In genomic region chr3:153707687-153708086, GRCm38 (mm10) we compare ENCODE assay signal across 20 mouse cellular contexts. TPM values are rescaled to one million over a fixed set of nuclear protein-coding genes. Genes with fewer than 3 reads are reported as not detected.
DNase-seq lines count a peak whose midpoint lies in the region; ATAC-seq and TF ChIP-seq lines count a peak whose summit lies in the region.
"Had no signal": no experiment of that assay in that cellular context is flagged by ENCODE, and none has a peak within 500 bp of the region (broad histone marks: within the 10 kb centered on the region; RNA-seq: fewer than 3 reads in every experiment).

No protein-coding gene starts in this region.

- H3K4me2 ChIP-seq in kidney, postnatal 0 days (ENCODE audit: low read length): no peak overlapping the region
- H3K4me2 ChIP-seq in kidney, embryonic 14.5 days (replicated peaks; ENCODE audit: low read depth, low read length): no peak overlapping the region
- no peak overlapping the region for H3K4me2 ChIP-seq in lung, embryonic 14.5 days
- H3K4me2 ChIP-seq: embryonic facial prominence, embryonic 15.5 days; neural tube, embryonic 15.5 days had no signal

- DNase-seq in cerebellum, adult 2 months: no peak
- no peak for DNase-seq in cerebellum, adult 9-11 months
- no peak for DNase-seq in kidney, postnatal 0 days (ENCODE audit: low spot score)
- DNase-seq in lung, embryonic 14.5 days: no peak
- DNase-seq in lung, postnatal 10 days: no peak
- no peak for DNase-seq in urinary bladder, adult 2 months (ENCODE audit: low spot score)
- DNase-seq: adrenal gland, postnatal 36 days; cerebellum, adult 18-20 months; gastrocnemius, postnatal 10 days; kidney, adult 18-20 months; kidney, postnatal 25 days had no signal

- TF ChIP-seq POLR2A in cerebellum, adult 2 months (IDR thresholded peaks at IDR 0.05; ENCODE audit: borderline replicate concordance, insufficient read depth, low read length): no peak

- H3K27ac ChIP-seq in cerebellum, adult 2 months (ENCODE audit: insufficient read depth, low read length): no peak overlapping the region
- no peak overlapping the region for H3K27ac ChIP-seq in kidney, postnatal 0 days
- no peak overlapping the region for H3K27ac ChIP-seq in kidney, embryonic 14.5 days (ENCODE audit: low read depth, low read length)
- H3K27ac ChIP-seq in lung, embryonic 14.5 days (ENCODE audit: low read depth): no peak overlapping the region
- H3K27ac ChIP-seq: embryonic facial prominence, embryonic 15.5 days; hindbrain, embryonic 10.5 days; macrophage; midbrain, embryonic 10.5 days; neural tube, embryonic 15.5 days had no signal

- no peaks in the 10 kb centered on the region for H3K36me3 ChIP-seq in kidney, postnatal 0 days (ENCODE audit: insufficient read depth, low read length)
- H3K36me3 ChIP-seq in kidney, embryonic 14.5 days (ENCODE audit: control insufficient read depth, insufficient read depth, low read length): no peaks in the 10 kb centered on the region
- H3K36me3 ChIP-seq in lung, embryonic 14.5 days (ENCODE audit: insufficient read depth): no peaks in the 10 kb centered on the region
- H3K36me3 ChIP-seq: embryonic facial prominence, embryonic 15.5 days; hindbrain, embryonic 10.5 days; midbrain, embryonic 10.5 days; neural tube, embryonic 15.5 days had no signal

- peaks cover 14% of the 10 kb centered on the region for H3K4me1 ChIP-seq in cerebellum, adult 2 months (ENCODE audit: control insufficient read depth, insufficient read depth, low read length)
- peaks cover 13% of the 10 kb centered on the region; the same call in 1 of the 2 replicates for H3K4me1 ChIP-seq in kidney, postnatal 0 days (replicated peaks; ENCODE audit: insufficient read depth, low read length)
- H3K4me1 ChIP-seq in kidney, embryonic 14.5 days (ENCODE audit: control insufficient read depth, insufficient read depth, low read length): peaks cover 27% of the 10 kb centered on the region
- no peaks in the 10 kb centered on the region for H3K4me1 ChIP-seq in lung, embryonic 14.5 days (ENCODE audit: insufficient read depth)

- no peaks in the 10 kb centered on the region for H3K9me3 ChIP-seq in kidney, postnatal 0 days (replicated peaks; ENCODE audit: low read length)
- no peaks in the 10 kb centered on the region for H3K9me3 ChIP-seq in kidney, embryonic 14.5 days (ENCODE audit: control insufficient read depth, low read length)
- no peaks in the 10 kb centered on the region for H3K9me3 ChIP-seq in lung, embryonic 14.5 days (ENCODE audit: low read depth, low read length)
- H3K9me3 ChIP-seq: embryonic facial prominence, embryonic 15.5 days; heart, embryonic 10.5 days; hindbrain, embryonic 10.5 days; midbrain, embryonic 10.5 days; neural tube, embryonic 15.5 days had no signal

- no peaks in the 10 kb centered on the region for H3K27me3 ChIP-seq in cerebellum, adult 2 months (ENCODE audit: control insufficient read depth, insufficient read depth, low read length)
- no peaks in the 10 kb centered on the region for H3K27me3 ChIP-seq in kidney, postnatal 0 days (ENCODE audit: insufficient read depth, low read length)
- no peaks in the 10 kb centered on the region for H3K27me3 ChIP-seq in kidney, embryonic 14.5 days (ENCODE audit: control insufficient read depth, insufficient read depth, low read length)
- no peaks in the 10 kb centered on the region for H3K27me3 ChIP-seq in lung, embryonic 14.5 days (ENCODE audit: insufficient read depth, low read length)
- H3K27me3 ChIP-seq: embryonic facial prominence, embryonic 15.5 days; neural tube, embryonic 15.5 days had no signal

- ATAC-seq in kidney, postnatal 0 days (replicated peaks; ENCODE audit: low FRiP score, low read depth): no peak
- no peak for ATAC-seq in kidney, embryonic 14.5 days (ENCODE audit: low FRiP score, low TSS enrichment)
- ATAC-seq in lung, embryonic 14.5 days (ENCODE audit: insufficient read depth): no peak
- ATAC-seq in megakaryocyte progenitor cell, adult 5-6 weeks (replicated peaks; ENCODE audit: poor library complexity): 0 out of 2 replicates have a peak, but pooled peaks have one; percentile 41
- ATAC-seq: forebrain, embryonic 14.5 days had no signal

- TF ChIP-seq CTCF in cerebellum, adult 2 months (IDR thresholded peaks at IDR 0.05; ENCODE audit: borderline replicate concordance, insufficient read depth, low read depth, low read length): 0 out of 2 replicates have a peak, but pooled peaks have one; percentile 22
- TF ChIP-seq CTCF in kidney, postnatal 0 days (IDR thresholded peaks at IDR 0.05; ENCODE audit: low read depth): peak; percentile 31; the same call in 1 of the 2 replicates
- TF ChIP-seq CTCF in lung, embryonic 14.5 days (IDR thresholded peaks at IDR 0.05; ENCODE audit: low read depth): 0 out of 2 replicates have a peak, but pooled peaks have one; percentile 18

- WGBS in cerebellum, adult 2 months: 76% methylated on average over 6 of the region's 6 CpGs
- WGBS in kidney, postnatal 0 days: 80% methylated on average over 6 of the region's 6 CpGs
- WGBS in kidney, embryonic 14.5 days: 79% methylated on average over 6 of the region's 6 CpGs
- 70% methylated on average over 6 of the region's 6 CpGs for WGBS in lung, embryonic 14.5 days

- no peak overlapping the region for H3K4me3 ChIP-seq in cerebellum, adult 2 months (replicated peaks; ENCODE audit: insufficient read depth, low read depth, low read length)
- no peak overlapping the region for H3K4me3 ChIP-seq in kidney, postnatal 0 days (replicated peaks; ENCODE audit: low read depth, low read length)
- H3K4me3 ChIP-seq in kidney, embryonic 14.5 days (ENCODE audit: low read length): no peak overlapping the region
- no peak overlapping the region for H3K4me3 ChIP-seq in lung, embryonic 14.5 days (ENCODE audit: low read depth, low read length)
- H3K4me3 ChIP-seq: embryonic facial prominence, embryonic 15.5 days; heart, embryonic 10.5 days; hindbrain, embryonic 10.5 days; midbrain, embryonic 10.5 days; neural tube, embryonic 15.5 days had no signal

- H3K9ac ChIP-seq in kidney, postnatal 0 days (ENCODE audit: low read depth, low read length): no peak overlapping the region
- H3K9ac ChIP-seq in kidney, embryonic 14.5 days (ENCODE audit: low read depth, low read length): no peak overlapping the region
- H3K9ac ChIP-seq in lung, embryonic 14.5 days: no peak overlapping the region
- H3K9ac ChIP-seq: embryonic facial prominence, embryonic 15.5 days; neural tube, embryonic 15.5 days had no signal

RNA-seq across cellular contexts. Expression of gene St6galnac3, which starts 17.3 kb away (rescaled TPM):
- 11.9 and 14.6 TPM in 2 replicates for polyA plus RNA-seq in cerebellum, adult 2 months (2012; rRNA removed)
- polyA plus RNA-seq in kidney, postnatal 0 days (2015; fragmentation: Nextera tagmentation; extraction: Ambion mirVana): 34.2 and 34.4 TPM in 2 replicates
- polyA plus RNA-seq in kidney, embryonic 14.5 days (2014; fragmentation: Nextera tagmentation; extraction: Ambion mirVana): 51.6 and 63.8 TPM in 2 replicates
- 34.1 and 34.8 TPM in 2 replicates for polyA plus RNA-seq in lung, embryonic 14.5 days (2014; fragmentation: Nextera tagmentation; extraction: Ambion mirVana)
- total RNA-seq in megakaryocyte progenitor cell, adult 5-6 weeks (2015): 1.1 and 4.0 TPM in 2 replicates
- 1.2 and 1.6 TPM in 2 replicates for total RNA-seq in megakaryocyte progenitor cell, adult 5-6 weeks (2017)
- polyA plus RNA-seq in urinary bladder, adult 2 months (2012; rRNA removed): 2.9 and 4.3 TPM in 2 replicates
